Mouse (Mus musculus): ENCODE measurements around the gene Ugt1a2.
"Not testable (repeated sequence)": the region's sequence is repeated elsewhere in the genome, so short reads cannot be mapped to it uniquely, and the experiment has no call there.

The Ugt1a2 gene

DNA sequence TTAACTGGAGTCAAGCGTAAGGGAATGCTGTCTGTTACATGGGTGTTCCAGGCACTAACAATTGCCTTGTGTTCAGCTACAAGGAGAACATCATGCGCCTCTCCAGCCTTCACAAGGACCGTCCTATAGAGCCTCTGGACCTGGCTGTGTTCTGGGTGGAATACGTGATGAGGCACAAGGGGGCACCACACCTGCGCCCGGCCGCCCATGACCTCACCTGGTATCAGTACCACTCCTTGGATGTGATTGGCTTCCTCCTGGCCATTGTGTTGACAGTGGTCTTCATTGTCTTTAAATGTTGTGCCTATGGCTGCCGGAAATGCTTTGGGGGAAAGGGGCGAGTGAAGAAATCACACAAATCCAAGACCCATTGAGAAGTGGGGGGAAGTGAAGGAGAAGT lies 17.6 kb downstream of the Ugt1a2 start:
- no peak for DNase-seq (ENCODE audit: low spot score)

DNA sequence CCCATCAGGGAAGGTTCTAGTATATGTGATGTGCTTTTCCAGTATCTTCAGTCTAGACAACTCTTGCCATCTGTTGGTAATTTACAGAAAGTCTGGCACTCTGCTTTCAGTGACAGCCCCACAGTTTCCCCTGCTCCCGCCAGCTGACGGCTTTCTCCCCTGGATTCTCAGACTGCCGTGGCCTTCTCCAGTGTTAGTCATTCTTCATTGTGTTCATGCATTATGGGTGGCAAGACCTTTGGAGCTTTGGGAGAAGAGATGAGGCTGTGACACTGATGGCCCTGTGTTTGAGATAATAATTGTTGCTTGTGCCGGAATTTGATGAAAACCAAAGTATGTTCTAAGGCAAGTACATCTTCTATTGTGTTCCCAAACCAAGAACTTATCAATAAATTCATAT lies 18.2 kb downstream of the Ugt1a2 start:
- no peak for DNase-seq (ENCODE audit: low spot score)

- DNase-seq (ENCODE audit: low spot score): no peak
Measured at GRCm38 (mm10) chr1:88219054-88219453, 18.7 kb downstream of the Ugt1a2 start.

DNA sequence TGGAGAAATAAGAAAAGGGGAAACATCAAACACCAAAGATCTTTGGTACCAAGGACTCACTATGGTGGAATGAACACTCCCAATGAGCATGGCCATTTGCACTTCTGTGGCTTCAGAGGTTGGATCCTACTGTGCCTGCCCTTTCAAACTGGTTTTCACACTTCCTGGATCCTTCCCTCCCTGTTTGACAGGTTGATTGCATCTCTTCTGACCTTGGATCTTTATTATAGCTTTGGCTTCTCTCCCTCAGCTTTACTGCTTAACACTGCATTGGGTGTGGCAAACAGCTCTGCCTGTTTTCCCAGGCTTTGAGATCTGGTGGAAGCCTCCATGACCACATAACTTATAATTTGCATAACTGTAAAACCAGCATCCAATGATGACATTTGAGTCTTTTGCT lies 19.9 kb downstream of the Ugt1a2 start:
- no peak for DNase-seq (ENCODE audit: low spot score)

DNA sequence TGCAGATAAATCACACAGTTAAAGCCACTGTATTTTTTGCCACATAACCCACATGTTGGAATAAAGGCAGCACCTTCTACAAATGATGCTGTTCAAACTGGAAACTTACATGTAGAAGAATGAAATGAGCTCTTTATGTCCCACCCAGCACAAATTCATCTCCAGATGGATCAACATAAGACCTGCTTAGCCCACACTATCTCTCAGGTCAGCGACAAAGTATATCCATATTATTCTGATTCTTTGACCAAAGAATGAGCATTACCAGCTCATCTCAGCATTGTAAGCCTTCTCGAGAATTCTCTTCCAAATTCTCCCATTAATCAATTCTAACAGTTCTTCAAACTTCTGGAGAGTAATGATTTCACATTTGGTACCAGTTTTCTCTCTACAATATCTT lies 21.8 kb downstream of the Ugt1a2 start:
- DNase-seq (ENCODE audit: low spot score): no peak

DNA sequence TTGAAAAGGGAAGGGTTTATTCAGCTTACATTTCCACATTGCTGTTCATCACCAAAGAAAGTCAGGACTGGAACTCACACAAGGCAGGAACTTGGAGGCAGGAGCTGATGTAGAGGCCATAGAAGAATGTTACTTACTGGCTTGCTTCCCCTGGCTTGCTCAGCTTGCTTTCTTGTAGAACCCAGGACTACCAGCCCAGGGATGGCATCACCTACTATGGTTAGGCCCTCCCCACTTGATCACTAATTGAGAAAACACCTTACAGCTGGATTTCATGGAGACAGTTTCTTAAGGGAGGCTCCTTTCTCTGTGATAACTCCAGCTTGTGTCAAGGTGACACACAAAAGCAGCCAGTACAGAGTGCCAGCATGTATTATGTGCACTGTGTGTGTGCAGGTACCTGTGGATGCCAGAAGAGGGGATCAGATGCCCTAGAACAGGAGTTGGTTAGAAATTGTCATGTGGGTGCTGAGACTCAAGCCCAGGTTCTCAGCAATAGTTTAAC lies 22.7 kb downstream of the Ugt1a2 start:
- DNase-seq (ENCODE audit: low spot score): not testable (repeated sequence)

GRCm38 (mm10) chr1:88223591-88223990 lies 23.2 kb downstream of the Ugt1a2 start:
- no peak for DNase-seq (ENCODE audit: low spot score)

GRCm38 (mm10) chr1:88224029-88224776 lies 23.8 kb downstream of the Ugt1a2 start:
- no peak for DNase-seq (ENCODE audit: low spot score)

DNA sequence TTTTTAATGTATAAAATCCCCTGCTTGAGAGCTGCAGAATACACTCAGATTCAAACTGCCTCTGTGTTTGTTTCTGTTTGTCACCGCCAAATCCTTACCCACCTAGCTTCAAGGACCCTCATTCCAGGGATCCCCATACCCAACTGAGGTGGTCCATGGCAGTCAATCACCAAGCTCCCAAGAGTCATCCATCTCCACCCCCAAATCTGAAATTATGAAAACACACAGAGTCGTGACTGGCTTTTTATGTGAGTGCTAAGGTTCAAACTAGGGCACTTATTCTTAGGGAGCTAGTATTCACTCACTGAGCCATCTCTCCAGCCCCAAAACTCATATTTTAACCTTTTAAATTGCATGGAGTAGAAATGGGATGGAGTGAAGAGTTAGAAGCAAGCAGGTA lies 24.9 kb downstream of the Ugt1a2 start:
- not testable (repeated sequence) for DNase-seq (ENCODE audit: low spot score)

- no peak for DNase-seq (ENCODE audit: low spot score)
Measured at GRCm38 (mm10) chr1:88225741-88226140, 25.3 kb downstream of the Ugt1a2 start.

GRCm38 (mm10) chr1:88226670-88227379 lies 26.4 kb downstream of the Ugt1a2 start, which contains the start of gene Mroh2a:
Mroh2a (plus strand) TSS chr1:88226986.
- no peak for DNase-seq (ENCODE audit: low spot score)

- no peak for DNase-seq (ENCODE audit: low spot score)
Measured at GRCm38 (mm10) chr1:88227482-88227881, 27.1 kb downstream of the Ugt1a2 start.

GRCm38 (mm10) chr1:88228121-88228520 lies 27.7 kb downstream of the Ugt1a2 start:
- no peak for DNase-seq (ENCODE audit: low spot score)

DNA sequence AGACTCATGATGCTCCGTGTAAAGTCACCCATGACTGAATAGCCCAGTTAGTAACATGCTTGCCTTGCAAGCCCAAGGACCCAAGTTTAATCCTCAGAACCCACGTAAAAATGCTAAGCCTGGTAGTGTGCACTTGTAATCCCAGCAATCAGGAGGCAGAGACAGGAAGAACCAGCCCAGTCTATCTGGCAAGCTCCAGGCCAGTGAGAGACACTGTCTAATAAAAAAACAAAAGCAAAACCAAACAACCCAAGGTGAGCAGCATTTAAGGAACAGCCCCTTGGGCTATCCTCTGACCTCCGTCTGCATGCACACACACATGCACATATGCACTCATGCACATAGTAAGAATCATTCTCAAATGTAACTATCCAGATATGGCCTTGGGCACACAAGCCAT lies 29.2 kb downstream of the Ugt1a2 start:
- DNase-seq (ENCODE audit: low spot score): no peak

GRCm38 (mm10) chr1:88229986-88230385 lies 29.6 kb downstream of the Ugt1a2 start:
- no peak for DNase-seq (ENCODE audit: low spot score)

- DNase-seq (ENCODE audit: low spot score): no peak
Measured at GRCm38 (mm10) chr1:88230421-88230820, 30.0 kb downstream of the Ugt1a2 start.

- no peak for DNase-seq (ENCODE audit: low spot score)
Measured at GRCm38 (mm10) chr1:88230981-88231802, 30.8 kb downstream of the Ugt1a2 start.

DNA sequence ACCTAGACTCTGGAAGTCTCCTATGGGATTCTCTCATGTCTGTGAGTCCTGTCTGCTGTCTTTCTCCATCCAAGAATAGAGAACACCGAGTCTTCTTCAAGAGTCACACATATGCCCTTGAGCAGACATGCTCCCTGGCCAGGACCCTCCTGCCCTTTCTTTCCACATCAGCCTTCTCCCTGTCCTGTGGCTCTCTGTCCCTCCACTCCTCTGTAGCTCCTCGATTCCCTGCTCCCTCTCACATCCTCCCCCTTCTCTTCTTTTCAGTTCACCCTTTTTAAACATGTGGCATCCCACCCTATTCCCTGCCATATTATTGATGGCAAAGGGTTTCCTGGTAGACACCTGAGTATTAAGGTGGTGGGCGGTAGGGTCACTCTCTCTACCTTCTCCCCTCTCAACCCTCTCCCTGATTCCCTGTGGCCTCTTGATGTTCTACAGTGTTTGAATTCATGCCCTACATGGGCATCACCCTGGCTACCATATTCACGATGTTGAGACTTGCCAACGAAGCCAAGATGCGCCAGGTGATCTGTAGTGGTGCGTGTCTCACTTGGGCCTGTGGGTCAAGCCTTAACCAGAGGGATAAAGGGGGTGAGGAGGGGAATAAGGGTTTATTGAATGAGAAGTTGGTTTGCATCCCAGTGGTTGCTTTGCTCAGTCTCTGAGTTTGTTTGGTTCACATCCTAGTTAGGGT lies 31.6 kb downstream of the Ugt1a2 start:
- no peak for DNase-seq (ENCODE audit: low spot score)

DNA sequence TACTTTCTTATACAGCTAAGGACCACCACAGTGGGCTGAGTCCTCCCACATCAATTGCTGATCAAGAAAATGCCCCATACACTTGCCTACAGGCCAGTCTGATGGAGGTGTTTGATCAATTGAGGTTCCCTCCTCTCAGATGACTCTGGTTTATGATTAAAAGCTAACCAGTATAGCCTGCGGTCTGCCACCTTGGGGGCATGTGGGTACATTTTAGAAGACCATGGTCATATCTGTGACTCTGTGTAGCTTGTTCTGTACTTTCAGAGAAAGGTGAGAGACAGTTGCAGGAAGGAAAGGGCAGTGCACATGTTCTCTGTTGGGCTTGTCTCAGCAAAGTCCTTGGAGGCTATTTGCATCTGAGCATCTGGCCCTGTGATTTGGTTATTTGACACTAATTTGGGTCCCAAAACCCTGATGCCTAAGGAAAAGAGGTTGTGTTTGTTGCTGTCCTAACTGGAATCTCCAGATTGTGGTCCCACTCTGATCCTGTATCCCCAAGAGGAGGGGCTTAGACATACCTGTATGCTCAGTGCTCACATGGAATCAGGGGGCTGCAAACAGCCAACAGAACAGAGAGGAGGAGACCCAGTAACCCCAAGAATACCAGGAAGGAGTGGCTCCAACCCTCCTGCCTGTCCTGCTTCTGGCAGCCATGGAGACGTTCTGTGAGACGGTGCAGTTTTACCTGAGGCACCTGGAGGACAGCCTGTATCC lies 32.4 kb downstream of the Ugt1a2 start:
- DNase-seq (ENCODE audit: low spot score): no peak

- no peak for DNase-seq (ENCODE audit: low spot score)
Measured at GRCm38 (mm10) chr1:88233421-88234247, 33.2 kb downstream of the Ugt1a2 start.

Measured in spleen, adult 12 weeks (tissue).